9 mouse cellular contexts compared by ENCODE assay signal in genomic region chr7:130903505-130904074, GRCm38 (mm10). TPM values are rescaled to one million over a fixed set of nuclear protein-coding genes. Genes with fewer than 3 reads are reported as not detected.
A peak's percentile ranks its signal among the peaks of the same experiment; 100 is the strongest.
DNase-seq lines count a peak whose midpoint lies in the region; ATAC-seq lines count a peak whose summit lies in the region.
"Had no signal": no experiment of that assay in that cellular context is flagged by ENCODE, and none has a peak within 500 bp of the region (broad histone marks: within the 10 kb centered on the region; RNA-seq: fewer than 3 reads in every experiment).

No protein-coding gene starts in this region.

- DNase-seq in spleen, adult 18-20 months = peak; percentile 9 to 34
- no peak for DNase-seq in spleen, adult 12 weeks (ENCODE audit: low spot score)
- DNase-seq in urinary bladder, postnatal 14 days (ENCODE audit: low spot score) = no peak
- DNase-seq in kidney, adult 9 months = no peak
- no peak for DNase-seq in cerebellum, adult 9-10 months
- DNase-seq in embryo, embryonic 11 days = no peak
- DNase-seq: kidney, postnatal 25 days had no signal

- ATAC-seq in inflammation-experienced regulatory T-cells, adult 6 months = peak; percentile 56
- peak; percentile 59 for ATAC-seq in neutrophil, adult 5-6 weeks (ENCODE audit: extremely low read depth, insufficient number of reproducible peaks, low FRiP score, poor library complexity, severe bottlenecking)

RNA-seq across cellular contexts. Expression of gene Htra1, which starts 32.3 kb away (rescaled TPM):
- not detected for polyA plus RNA-seq in inflammation-experienced regulatory T-cells, adult 6 months (2017; shearing (Covaris generic))
- not detected in 2 replicates for total RNA-seq in neutrophil, adult 5-6 weeks (2017)

RNA-seq across cellular contexts. Expression of gene Plekha1, which starts 38.0 kb away (rescaled TPM):
- polyA plus RNA-seq in inflammation-experienced regulatory T-cells, adult 6 months (2017; shearing (Covaris generic)) = 10 to 100 TPM; 13.8 to 36.3 (median 27.6) TPM
- 50.3 and 52.4 TPM in 2 replicates for total RNA-seq in neutrophil, adult 5-6 weeks (2017)

Comparison
In these comparisons a context has a peak if more than half of its experiments do, and no peak if none do; other contexts are left out.
1. DNase-seq: peak in spleen, adult 18-20 months (2 of 2); none in spleen, adult 12 weeks (single experiment), urinary bladder, postnatal 14 days (single experiment), kidney, adult 9 months (single experiment), cerebellum, adult 9-10 months (single experiment) and embryo, embryonic 11 days (single experiment).